Mouse (Mus musculus): Measurements from ENCODE around the gene Coro7. TPM values are rescaled to one million over a fixed set of nuclear protein-coding genes. Genes with fewer than 3 reads are reported as not detected.

Gene Coro7
- total and polyA plus RNA-seq, 2 experiments from 2014 or later: 9.9 to 17.8 TPM

DNA sequence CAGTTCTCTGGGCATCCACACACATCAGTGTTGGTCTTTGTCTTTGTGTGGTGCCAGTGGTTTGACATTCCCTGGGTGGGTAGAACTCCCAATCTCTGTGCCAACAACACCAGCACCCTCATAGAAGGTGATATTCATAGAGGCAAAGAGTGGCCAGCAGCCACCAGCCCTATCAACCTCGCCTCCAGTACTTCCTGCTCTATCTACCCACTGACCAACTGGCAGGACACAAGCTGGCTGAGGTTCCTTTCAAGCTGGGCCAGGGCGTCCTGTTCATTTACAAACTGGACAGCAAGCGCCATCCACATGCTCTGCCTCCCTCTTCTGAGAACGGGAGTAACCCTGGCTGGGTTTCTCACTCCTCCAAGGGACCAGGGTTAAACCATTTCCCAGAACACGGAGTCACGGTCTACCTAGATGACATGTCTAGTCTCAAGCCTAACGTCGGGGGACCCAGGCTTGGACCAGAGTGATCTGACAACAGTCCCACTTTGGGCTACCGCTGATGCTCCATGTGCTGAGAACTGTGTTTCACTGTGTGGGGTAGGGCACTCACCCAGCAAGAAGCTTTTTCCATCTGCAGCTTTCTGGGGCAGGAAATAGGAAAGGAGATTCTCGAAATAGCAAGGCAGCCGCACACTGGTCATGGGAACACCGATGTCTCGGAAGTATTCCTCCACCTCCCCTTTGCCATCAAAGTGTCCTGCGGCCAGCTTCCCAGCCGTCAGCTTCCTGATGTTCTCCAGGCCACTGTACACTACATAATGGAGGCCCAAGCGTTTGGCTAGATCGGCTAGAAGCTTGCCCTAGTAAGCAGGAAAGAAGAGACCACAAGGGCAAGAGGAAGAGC, 34.5 kb upstream of the Coro7 start:
- DNase-seq (ENCODE audit: low spot score) (no peak), ATAC-seq (ENCODE audit: insufficient read depth, low read depth) (no peak)
- peak overlapping the region; percentile 19; the same call in 1 of the 2 replicates for H3K27ac ChIP-seq (ENCODE audit: low read depth)
- H3K27me3 ChIP-seq (ENCODE audit: control insufficient read depth, insufficient read depth, low read length): no peaks in the 10 kb centered on the region
- H3K9ac ChIP-seq (replicated peaks; ENCODE audit: low read depth, low read length): no peak overlapping the region
- no peaks in the 10 kb centered on the region for H3K9me3 ChIP-seq (replicated peaks; ENCODE audit: control insufficient read depth, low read length)
- TF ChIP-seq CTCF (IDR thresholded peaks at IDR 0.05; ENCODE audit: low read depth): no peak
- TF ChIP-seq EP300 (IDR thresholded peaks at IDR 0.05; ENCODE audit: low read depth): no peak
- H3K4me3 ChIP-seq (ENCODE audit: low read depth, low read length): no peak overlapping the region
- H3K4me1 ChIP-seq (ENCODE audit: control insufficient read depth, insufficient read depth): no peaks in the 10 kb centered on the region
- H3K36me3 ChIP-seq (replicated peaks; ENCODE audit: control insufficient read depth, insufficient read depth, low read length): peaks cover 15% of the 10 kb centered on the region; the same call in 1 of the 2 replicates
- WGBS: 75% methylated on average over 17 of the region's 17 CpGs
- no peak overlapping the region for H3K4me2 ChIP-seq (ENCODE audit: low read depth, low read length)

DNA sequence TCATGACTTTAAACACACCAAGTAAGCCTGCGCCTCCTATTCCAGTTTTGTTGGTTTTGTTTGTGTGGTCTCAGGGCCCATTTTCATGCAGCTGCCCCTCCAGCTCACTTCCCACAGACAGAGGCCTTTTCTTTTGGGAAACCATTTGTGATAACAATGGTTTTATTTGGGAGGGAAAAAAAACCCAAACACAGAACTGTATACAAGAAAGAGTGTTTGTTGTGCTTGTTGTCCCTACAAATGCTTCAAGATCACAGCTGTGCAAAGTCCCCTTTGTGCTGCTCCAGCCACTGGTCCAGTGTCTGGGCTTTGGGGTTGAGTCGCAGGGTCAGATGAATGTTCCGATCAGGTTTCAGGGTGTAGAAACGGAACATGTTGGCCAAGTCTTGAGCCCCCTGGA, 31.6 kb upstream of the Coro7 start:
- no peak for TF ChIP-seq CTCF (IDR thresholded peaks at IDR 0.05; ENCODE audit: low read depth)
- TF ChIP-seq EP300 (IDR thresholded peaks at IDR 0.05; ENCODE audit: low read depth): no peak
- no peak overlapping the region for H3K27ac ChIP-seq (ENCODE audit: low read depth)
- DNase-seq (ENCODE audit: low spot score) (no peak), ATAC-seq (ENCODE audit: insufficient read depth, low read depth) (no peak)
- H3K27me3 ChIP-seq (ENCODE audit: control insufficient read depth, insufficient read depth, low read length): no peaks in the 10 kb centered on the region
- H3K9me3 ChIP-seq (replicated peaks; ENCODE audit: control insufficient read depth, low read length): no peaks in the 10 kb centered on the region
- no peak overlapping the region for H3K4me2 ChIP-seq (ENCODE audit: low read depth, low read length)
- peaks cover 44% of the 10 kb centered on the region for H3K36me3 ChIP-seq (replicated peaks; ENCODE audit: control insufficient read depth, insufficient read depth, low read length)
- WGBS: 97% methylated on average over 4 of the region's 4 CpGs
- H3K4me3 ChIP-seq (ENCODE audit: low read depth, low read length): no peak overlapping the region
- H3K4me1 ChIP-seq (ENCODE audit: control insufficient read depth, insufficient read depth): no peaks in the 10 kb centered on the region
- no peak overlapping the region for H3K9ac ChIP-seq (replicated peaks; ENCODE audit: low read depth, low read length)

- Histone ChIP-seq H3K4me1 (ENCODE audit: control insufficient read depth, insufficient read depth) (no peaks in the 10 kb centered on the region), H3K4me2 (ENCODE audit: low read depth, low read length) (no peak overlapping the region), H3K27me3 (ENCODE audit: control insufficient read depth, insufficient read depth, low read length) (no peaks in the 10 kb centered on the region), H3K36me3 (replicated peaks; ENCODE audit: control insufficient read depth, insufficient read depth, low read length) (peaks cover 85% of the 10 kb centered on the region), H3K9me3 (replicated peaks; ENCODE audit: control insufficient read depth, low read length) (no peaks in the 10 kb centered on the region), H3K4me3 (ENCODE audit: low read depth, low read length) (no peak overlapping the region), H3K27ac (ENCODE audit: low read depth) (no peak overlapping the region), H3K9ac (replicated peaks; ENCODE audit: low read depth, low read length) (no peak overlapping the region)
- ATAC-seq (ENCODE audit: insufficient read depth, low read depth) (no peak), DNase-seq (ENCODE audit: low spot score) (no peak)
- no peak for TF ChIP-seq CTCF (IDR thresholded peaks at IDR 0.05; ENCODE audit: low read depth)
- no peak for TF ChIP-seq EP300 (IDR thresholded peaks at IDR 0.05; ENCODE audit: low read depth)
- WGBS: 69% methylated on average over 4 of the region's 4 CpGs
These were observed 26.0 kb upstream of the Coro7 start for GRCm38 (mm10) chr16:4705541-4705940.

GRCm38 (mm10) chr16:4702646-4703045, 23.1 kb upstream of the Coro7 start:
- H3K9me3 ChIP-seq (replicated peaks; ENCODE audit: control insufficient read depth, low read length): no peaks in the 10 kb centered on the region
- TF ChIP-seq EP300 (IDR thresholded peaks at IDR 0.05; ENCODE audit: low read depth) (no peak), CTCF (IDR thresholded peaks at IDR 0.05; ENCODE audit: low read depth) (no peak)
- no peak for ATAC-seq (ENCODE audit: insufficient read depth, low read depth)
- H3K36me3 ChIP-seq (replicated peaks; ENCODE audit: control insufficient read depth, insufficient read depth, low read length): peaks cover 95% of the 10 kb centered on the region
- H3K27me3 ChIP-seq (ENCODE audit: control insufficient read depth, insufficient read depth, low read length): no peaks in the 10 kb centered on the region
- 65% methylated on average over 1 of the region's 1 CpGs for WGBS
- H3K9ac ChIP-seq (replicated peaks; ENCODE audit: low read depth, low read length): no peak overlapping the region
- H3K27ac ChIP-seq (ENCODE audit: low read depth): no peak overlapping the region
- DNase-seq (ENCODE audit: low spot score): no peak
- no peak overlapping the region for H3K4me2 ChIP-seq (ENCODE audit: low read depth, low read length)
- H3K4me3 ChIP-seq (ENCODE audit: low read depth, low read length): no peak overlapping the region
- no peaks in the 10 kb centered on the region for H3K4me1 ChIP-seq (ENCODE audit: control insufficient read depth, insufficient read depth)

DNA sequence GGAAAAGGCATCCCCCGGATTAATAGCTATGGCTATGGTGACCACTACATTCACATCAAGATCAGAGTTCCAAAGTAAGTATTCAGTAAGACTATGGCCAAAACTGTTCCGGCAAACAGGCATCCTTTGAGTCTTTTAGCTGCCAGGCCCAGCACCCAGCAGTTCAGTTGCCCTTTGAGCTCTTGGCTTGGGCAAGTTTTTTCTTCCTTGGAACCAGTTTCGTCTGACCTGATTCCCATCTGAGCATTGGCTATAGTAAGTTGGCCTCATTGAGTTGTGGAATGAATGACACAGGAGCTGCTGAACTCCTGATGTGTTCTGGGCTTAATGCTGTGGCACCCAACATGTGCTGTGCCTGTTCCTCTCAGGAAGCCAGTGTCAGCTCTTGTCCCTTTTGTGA, 21.6 kb upstream of the Coro7 start:
- H3K9ac ChIP-seq (replicated peaks; ENCODE audit: low read depth, low read length): no peak overlapping the region
- H3K36me3 ChIP-seq (replicated peaks; ENCODE audit: control insufficient read depth, insufficient read depth, low read length): peaks cover 95% of the 10 kb centered on the region
- no peaks in the 10 kb centered on the region for H3K9me3 ChIP-seq (replicated peaks; ENCODE audit: control insufficient read depth, low read length)
- ATAC-seq (ENCODE audit: insufficient read depth, low read depth) (no peak), DNase-seq (ENCODE audit: low spot score) (no peak)
- WGBS: 95% methylated on average over 3 of the region's 3 CpGs
- TF ChIP-seq EP300 (IDR thresholded peaks at IDR 0.05; ENCODE audit: low read depth) (no peak), CTCF (IDR thresholded peaks at IDR 0.05; ENCODE audit: low read depth) (no peak)
- no peak overlapping the region for H3K4me3 ChIP-seq (ENCODE audit: low read depth, low read length)
- no peaks in the 10 kb centered on the region for H3K4me1 ChIP-seq (ENCODE audit: control insufficient read depth, insufficient read depth)
- H3K27me3 ChIP-seq (ENCODE audit: control insufficient read depth, insufficient read depth, low read length): no peaks in the 10 kb centered on the region
- H3K27ac ChIP-seq (ENCODE audit: low read depth): no peak overlapping the region
- H3K4me2 ChIP-seq (ENCODE audit: low read depth, low read length): no peak overlapping the region
